Mouse (Mus musculus) ES-E14 (cell line): Measurements from ENCODE around the gene Dnm2.

Experiments
- CHD2 ChIP-seq: IDR thresholded peaks from 2 replicates; pipeline ENCODE4 v1.6.1; 2014; ENCODE audit warnings: mild to moderate bottlenecking, low read depth, low read length, inconsistent platforms
- HCFC1 ChIP-seq: IDR thresholded peaks from 2 replicates; pipeline ENCODE4 v1.6.1; 2012; ENCODE audit warnings: low read length, inconsistent platforms, borderline replicate concordance; ENCODE audit not compliant: insufficient read depth
- ZC3H11A ChIP-seq: IDR thresholded peaks from 2 replicates; pipeline ENCODE4 v1.6.1; 2012; ENCODE audit warnings: low read depth, mild to moderate bottlenecking, inconsistent platforms, low read length, borderline replicate concordance
- ZNF384 ChIP-seq: IDR thresholded peaks from 2 replicates; pipeline ENCODE4 v1.6.1; 2012; ENCODE audit warnings: low read depth, low read length, inconsistent platforms

DNA sequence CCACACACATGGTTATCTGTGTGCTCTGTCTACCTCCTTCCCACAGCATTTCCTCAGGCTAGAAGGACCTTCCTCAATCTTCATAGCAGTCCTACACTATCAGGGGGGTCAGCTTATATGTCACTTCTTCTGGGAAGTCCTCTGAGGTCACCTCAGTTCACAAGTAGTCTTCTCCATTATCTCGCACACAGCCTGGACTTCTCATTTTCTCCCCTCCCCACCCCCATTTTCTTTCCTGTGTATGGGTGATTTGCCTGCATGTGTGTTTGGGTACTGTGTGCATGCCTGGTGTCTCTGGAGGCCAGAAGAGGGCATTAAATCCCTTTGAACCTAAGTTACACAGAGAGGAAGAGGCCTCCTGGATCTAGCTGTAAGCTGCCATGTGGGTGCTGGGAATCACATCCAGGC is 103.2 kb downstream of the Dnm2 start:
- no peak for TF ChIP-seq ZNF384
- no peak for TF ChIP-seq HCFC1
- no peak for TF ChIP-seq ZC3H11A
- TF ChIP-seq CHD2 = no peak
